In genomic region chr3:104220295-104220965, GRCm38 (mm10) we compare ENCODE assay signal across 8 mouse cellular contexts. TPM values are rescaled to one million over a fixed set of nuclear protein-coding genes. Genes with fewer than 3 reads are reported as not detected.
A peak's percentile ranks its signal among the peaks of the same experiment; 100 is the strongest.
DNase-seq lines count a peak whose midpoint lies in the region; ATAC-seq lines count a peak whose summit lies in the region.

Gene Magi3 (minus strand): TSS chr3:104220374.

- peak; percentile 99 for DNase-seq in adrenal gland, adult (ENCODE audit: inconsistent age in 2 of 2, low spot score in 1 of 2)
- DNase-seq in embryo, embryonic 10.5 days (ENCODE audit: low spot score) = peak; percentile 98
- DNase-seq in gastrocnemius, postnatal 14 days = peak; percentile 98
- peak; percentile 98 to 99 for DNase-seq in left cerebral cortex, postnatal 10 days (ENCODE audit: extremely low spot score in 1 of 2, low spot score in 2 of 2)
- peak; percentile 98 for DNase-seq in right cerebral cortex, postnatal 25 days
- DNase-seq in urinary bladder, postnatal 4 days (ENCODE audit: low spot score in 2 of 2) = peak; percentile 97 to 98

- ATAC-seq in inflammation-experienced regulatory T-cells, adult 6 months = peak; percentile 96
- peak; percentile 98 for ATAC-seq in megakaryocyte-erythroid progenitor cell, adult 5-6 weeks (replicated peaks; ENCODE audit: low FRiP score, low TSS enrichment, poor library complexity, severe bottlenecking)

- intact Hi-C loops in gastrocnemius, postnatal 14 days (cut with DNase I; ENCODE audit: low total_unique reads) = loop anchor here (10.0 kb wide), 1 partner anchor 214 kb away; no protein-coding TSS in a partner anchor
- intact Hi-C loops in left cerebral cortex, postnatal 10 days (cut with DNase I) = loop anchor here (5.0 kb wide), 1 partner anchor 222 kb away; no protein-coding TSS in a partner anchor

RNA-seq across cellular contexts. Expression of gene Magi3, which starts in this region (rescaled TPM):
- total RNA-seq in gastrocnemius, postnatal 14 days (2021) = 1 to 10 TPM; 5.5 to 6.1 TPM
- polyA plus RNA-seq in inflammation-experienced regulatory T-cells, adult 6 months (2017; shearing (Covaris generic)) = 1 to 10 TPM; 2.6 to 5.3 (median 3.2) TPM
- total RNA-seq in left cerebral cortex, postnatal 10 days (2021) = 10 to 100 TPM; 38.8 to 41.3 TPM
- total RNA-seq in megakaryocyte-erythroid progenitor cell, adult 5-6 weeks (2014; fragmentation: Nextera tagmentation) = 1.4 and 2.1 TPM in 2 replicates
- 1.9 and 5.4 TPM in 2 replicates for total RNA-seq in megakaryocyte-erythroid progenitor cell, adult 5-6 weeks (2017)

Comparison
In these comparisons a context has a peak if more than half of its experiments do, and no peak if none do; other contexts are left out.
1. Peak in every context shown above with its lines: DNase-seq and ATAC-seq.
2. RNA of gene Magi3 (total RNA-seq): 38.8 to 41.3 TPM in left cerebral cortex, postnatal 10 days; 5.5 to 6.1 TPM in gastrocnemius, postnatal 14 days and 1.4 to 5.4 TPM in megakaryocyte-erythroid progenitor cell, adult 5-6 weeks; every median in the first group is over 4 times any median in the second.